Mouse (Mus musculus) megakaryocyte, embryonic 14.5 days (primary cell): ENCODE measurements at regions not wholly inside any gene's neighbourhood (a gene's known extent, or its start where the extent isn't known, plus 50 kb on each side); places are given as distances from the start of the nearest gene placed in this dataset.

ENCODE experiments used
- FLI1 ChIP-seq: IDR thresholded peaks from 2 replicates; pipeline ENCODE4 v1.6.1; 2012; ENCODE audit warnings: low read length, inconsistent platforms, mixed read lengths
- GATA1 ChIP-seq: IDR thresholded peaks from 3 replicates; pipeline ENCODE4 v1.6.1; 2012; ENCODE audit warnings: mixed read lengths, low read length, inconsistent platforms, borderline replicate concordance

GRCm38 (mm10) chr3:40076824-40077223 lies 454.3 kb upstream of the Intu start:
- no peak for TF ChIP-seq FLI1
- TF ChIP-seq GATA1 = no peak
